Mouse (Mus musculus) CD8-positive naive resting alpha-beta T cell, adult 57 days (primary cell): ENCODE results near the gene Ptpn5. TPM values are rescaled to one million over a fixed set of nuclear protein-coding genes. Genes with fewer than 3 reads are reported as not detected.

Source experiments
- total RNA-seq: library from RNA; stranded (reverse); gene quantifications from one replicate; pipeline ENCODE4 v1.2.4, GENCODE M21; 2023

Ptpn5 gene
- not detected for total RNA-seq

DNA sequence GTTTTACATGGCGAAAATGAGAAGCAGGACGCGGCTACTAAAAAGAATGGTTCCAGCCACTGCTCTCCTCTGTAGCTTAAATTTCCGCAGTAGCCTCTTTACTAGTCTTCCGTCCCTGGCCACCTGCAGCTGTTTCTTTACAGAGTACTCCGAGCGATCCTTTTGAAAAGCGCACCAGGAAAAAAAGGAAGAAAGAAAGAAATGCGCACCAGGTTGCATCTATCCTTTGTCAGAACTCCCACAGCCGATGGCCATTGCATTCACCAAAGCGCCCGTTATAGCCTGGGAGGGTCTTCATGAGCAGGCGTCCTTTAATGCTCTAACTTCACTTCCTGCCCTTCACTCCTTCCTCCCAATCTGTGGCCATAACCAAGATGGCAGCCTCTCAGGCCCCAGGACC, at the start of gene Ptpn5:
TSS of gene Ptpn5 (minus strand) at position 354 of the 400 bp plus-strand sequence.

GRCm38 (mm10) chr7:47050366-47050765, 83.1 kb downstream of the Ptpn5 start, which contains the start of gene Tmem86a:
Gene Tmem86a, plus strand, starts transcription at chr7:47050601.

Other genes starting within 250 kb of the Ptpn5 start
- gene Tsg101, start 213.7 kb downstream of the Ptpn5 start, total RNA-seq: 54.3 TPM
- gene Uevld, start 175.2 kb downstream of the Ptpn5 start, total RNA-seq: 4.4 TPM
- not detected for gene Gm9999, start 150.1 kb downstream of the Ptpn5 start, total RNA-seq
- 66.1 TPM for gene Spty2d1, start 125.3 kb downstream of the Ptpn5 start, total RNA-seq
- 4.3 TPM for gene Tmem86a, start 83.1 kb downstream of the Ptpn5 start, total RNA-seq
- not detected for gene Mrgpra6, start 71.2 kb upstream of the Ptpn5 start, total RNA-seq
- not detected for gene Mrgpra9, start 119.2 kb upstream of the Ptpn5 start, total RNA-seq
- not detected for gene Mrgpra1, start 220.6 kb upstream of the Ptpn5 start, total RNA-seq